Mouse (Mus musculus) heart, adult 2 months (tissue): Measurements from ENCODE around the gene Cant1.
A peak's percentile ranks its signal among the peaks of the same experiment; 100 is the strongest.

Source experiments
- CTCF ChIP-seq: fragments of 200-600 bp; IDR thresholded peaks from 2 replicates; pipeline ENCODE4 v1.8.1; 2022; ENCODE audit warnings: antibody characterized with exemption, mild to moderate bottlenecking, moderate library complexity
- EP300 ChIP-seq: fragments of 200-500 bp; IDR thresholded peaks from 2 replicates; pipeline ENCODE4 v1.6.1; 2011; ENCODE audit warnings: low read depth, low read length, control low read depth; ENCODE audit not compliant: insufficient read depth
- POLR2A ChIP-seq: fragments of 200-500 bp; IDR thresholded peaks from 2 replicates; pipeline ENCODE4 v1.6.1; 2011; ENCODE audit warnings: mild to moderate bottlenecking, low read depth, low read length, control low read depth; ENCODE audit not compliant: insufficient read depth

DNA sequence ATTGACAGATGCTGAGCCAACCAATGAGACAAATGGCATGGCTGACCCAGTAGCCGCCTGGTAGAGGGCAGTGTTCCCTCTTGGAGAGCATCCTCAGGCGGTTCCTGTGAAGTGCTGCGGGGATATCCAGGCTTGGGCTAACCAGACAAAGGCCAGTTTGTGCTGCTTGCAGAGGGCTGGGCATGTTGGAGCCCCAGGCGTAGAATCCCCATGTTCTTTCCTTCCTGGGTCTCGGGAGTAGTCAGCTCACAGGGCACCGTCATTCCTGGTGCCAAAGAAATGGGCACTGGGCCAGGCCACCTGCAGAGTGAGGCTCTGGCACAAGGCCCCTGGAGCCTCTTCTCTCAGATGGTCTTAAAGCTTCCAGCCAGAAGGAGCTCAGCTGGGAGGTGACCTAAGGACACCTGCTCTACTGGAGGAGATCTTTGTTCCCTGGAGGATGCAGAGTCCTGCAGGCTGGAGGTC, 17.6 kb upstream of the Cant1 start:
- TF ChIP-seq CTCF (peak; percentile 52), EP300 (no peak), POLR2A (no peak)
